Mouse (Mus musculus) megakaryocyte, embryonic 14.5 days (primary cell): ENCODE measurements around the gene Stradb. TPM values are rescaled to one million over a fixed set of nuclear protein-coding genes. Genes with fewer than 3 reads are reported as not detected.

Source experiments
- H3K27me3 ChIP-seq: replicated peaks from 2 replicates; pipeline ENCODE3; 2012; ENCODE audit warnings: inconsistent platforms
- H3K36me3 ChIP-seq: replicated peaks from 2 replicates; pipeline ENCODE3; 2012; ENCODE audit warnings: low read length, inconsistent platforms, mixed read lengths
- H3K4me1 ChIP-seq: 2 replicates; pipeline ENCODE4 v1.6.1; 2012; ENCODE audit warnings: inconsistent platforms
- H3K4me3 ChIP-seq: replicated peaks from 2 replicates; pipeline ENCODE3; 2012; ENCODE audit warnings: moderate library complexity, mild to moderate bottlenecking, inconsistent platforms
- H3K9me3 ChIP-seq: 2 replicates; pipeline ENCODE4 v1.6.1; 2012; ENCODE audit warnings: inconsistent platforms
- FLI1 ChIP-seq: IDR thresholded peaks from 2 replicates; pipeline ENCODE4 v1.6.1; 2012; ENCODE audit warnings: low read length, inconsistent platforms, mixed read lengths
- GATA1 ChIP-seq: IDR thresholded peaks from 3 replicates; pipeline ENCODE4 v1.6.1; 2012; ENCODE audit warnings: mixed read lengths, low read length, inconsistent platforms, borderline replicate concordance
- polyA plus RNA-seq: library from polyadenylated mRNA; stranded (reverse); fragments of >175 nt; gene quantifications from 2 replicates; pipeline ENCODE4 v1.2.3, GENCODE M21; 2012; ENCODE audit warnings: low replicate concordance; ENCODE audit not compliant: insufficient read depth

Gene Stradb
- polyA plus RNA-seq = 5.1 and 8.0 TPM in 2 replicates

DNA sequence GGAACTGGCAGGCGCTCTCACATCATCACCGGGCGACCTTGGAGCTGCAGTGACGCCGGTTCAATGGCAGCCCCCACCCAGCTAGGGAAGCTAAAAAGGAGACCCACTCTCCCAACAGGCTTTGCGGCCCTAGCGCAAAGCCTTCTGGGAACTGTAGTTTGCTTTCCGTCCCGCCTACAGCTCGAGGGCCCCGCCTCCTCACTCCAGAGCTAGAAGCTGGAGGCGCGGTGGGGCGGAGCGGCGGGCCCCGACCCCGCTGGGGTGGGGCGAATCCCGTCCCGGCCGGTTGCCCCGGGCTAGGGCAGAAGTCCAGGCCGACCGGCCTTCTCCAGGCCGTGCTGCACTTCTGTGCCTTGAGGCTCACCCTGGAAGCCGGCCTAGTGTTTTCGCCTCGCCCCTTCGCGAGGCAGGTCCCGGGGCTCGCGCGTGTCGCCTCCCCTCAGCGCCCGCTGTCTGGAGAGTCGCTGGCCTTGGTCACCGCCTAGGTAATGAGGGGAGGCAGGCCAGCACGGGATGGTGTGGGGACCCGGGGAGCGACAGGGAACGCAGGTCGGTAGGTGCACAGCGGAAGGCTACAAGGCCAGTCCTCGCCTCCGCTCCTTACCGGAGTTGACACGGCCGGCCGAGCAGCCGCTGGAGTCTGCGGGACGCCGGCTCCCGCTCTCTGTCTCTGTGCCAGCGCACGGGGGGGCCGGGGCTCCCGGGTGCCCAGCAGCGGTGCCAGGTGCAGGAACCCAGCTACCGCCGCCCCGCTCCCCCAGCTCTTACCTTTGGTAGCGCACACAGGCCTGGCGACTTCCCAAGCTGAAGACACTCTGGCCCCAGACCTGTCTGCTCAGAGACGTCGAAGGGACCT is at the start of gene Stradb, which contains the start of gene Trak2:
Gene Stradb, plus strand, starts transcription at position 157 of the 856 bp plus-strand sequence.
Gene Trak2, minus strand, starts transcription at position 65 of the 856 bp plus-strand sequence.
- no peak for TF ChIP-seq GATA1
- no peak for TF ChIP-seq FLI1
- H3K4me3 ChIP-seq = peak within 1 kb of the TSS; percentile 92
- H3K4me1 ChIP-seq = peaks cover 54% of the 10 kb centered on the region
- H3K27me3 ChIP-seq = no peaks in the 10 kb centered on the region
- no peaks in the 10 kb centered on the region for H3K9me3 ChIP-seq
- peaks cover 30% of the 10 kb centered on the region for H3K36me3 ChIP-seq

GRCm38 (mm10) chr1:58926664-58927063 is 46.7 kb upstream of the Stradb start:
- peaks cover 48% of the 10 kb centered on the region for H3K36me3 ChIP-seq
- TF ChIP-seq GATA1 = no peak
- TF ChIP-seq FLI1 = no peak
- H3K9me3 ChIP-seq = no peaks in the 10 kb centered on the region
- H3K4me1 ChIP-seq = no peaks in the 10 kb centered on the region
- H3K4me3 ChIP-seq = no peak overlapping the region
- no peaks in the 10 kb centered on the region for H3K27me3 ChIP-seq

- Histone ChIP-seq H3K27me3 (no peaks in the 10 kb centered on the region), H3K36me3 (peaks cover 28% of the 10 kb centered on the region), H3K4me1 (peaks cover 4% of the 10 kb centered on the region; the same call in 1 of the 2 replicates), H3K9me3 (0 out of 2 replicates have a peak, but pooled peaks cover 3% of the 10 kb centered on the region), H3K4me3 (no peak overlapping the region)
- TF ChIP-seq FLI1 (no peak), GATA1 (no peak)
Observed at GRCm38 (mm10) chr1:58936746-58937605, 36.3 kb upstream of the Stradb start.

DNA sequence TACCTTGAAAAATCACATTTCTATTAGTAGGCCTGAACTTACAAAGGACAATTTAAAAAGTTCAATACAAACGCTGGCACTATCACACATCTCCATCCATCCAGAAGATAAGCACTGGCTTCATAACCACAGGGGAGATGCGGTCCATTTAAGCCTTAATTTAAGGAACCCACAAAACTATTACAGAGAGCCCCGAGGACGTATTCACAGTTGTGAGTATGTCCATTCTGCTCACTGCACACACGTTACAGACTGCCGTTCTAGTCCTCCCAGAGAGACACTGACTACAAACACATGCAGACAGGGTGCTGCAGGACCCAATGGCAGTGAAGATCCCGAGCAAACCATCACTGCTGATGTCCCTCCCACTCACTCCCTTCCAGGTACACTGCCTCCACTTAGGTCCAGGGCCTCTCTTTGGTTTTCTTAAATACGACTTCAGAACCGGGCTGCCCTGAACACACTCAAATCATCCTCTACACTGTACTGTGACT is 35.7 kb upstream of the Stradb start:
- Histone ChIP-seq H3K9me3 (0 out of 2 replicates have a peak, but pooled peaks cover 3% of the 10 kb centered on the region), H3K36me3 (peaks cover 28% of the 10 kb centered on the region), H3K4me1 (peaks cover 4% of the 10 kb centered on the region; the same call in 1 of the 2 replicates), H3K27me3 (no peaks in the 10 kb centered on the region), H3K4me3 (no peak overlapping the region)
- TF ChIP-seq FLI1 = no peak
- TF ChIP-seq GATA1 = no peak

DNA sequence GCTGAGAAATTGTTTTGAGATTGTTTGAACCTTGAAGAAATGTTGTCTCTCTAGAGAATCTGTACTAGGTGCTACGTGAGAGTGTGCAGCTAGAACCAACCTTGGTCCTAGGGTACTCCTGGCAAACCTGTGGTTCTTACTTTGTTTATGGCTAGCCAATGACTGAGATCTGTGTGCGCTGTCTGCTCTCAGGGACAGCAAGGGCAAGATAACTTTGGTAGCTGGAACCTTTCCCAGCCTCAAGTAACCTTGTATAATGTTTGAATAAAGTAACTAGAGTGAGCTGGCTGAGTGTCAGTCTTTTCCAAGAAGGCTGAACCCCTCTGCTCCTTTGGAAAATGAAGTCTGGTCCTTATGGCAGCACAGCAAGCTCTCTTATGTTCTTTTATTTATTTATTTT is 27.8 kb upstream of the Stradb start:
- H3K4me1 ChIP-seq = peaks cover 27% of the 10 kb centered on the region
- peaks cover 36% of the 10 kb centered on the region for H3K36me3 ChIP-seq
- no peaks in the 10 kb centered on the region for H3K27me3 ChIP-seq
- no peak overlapping the region for H3K4me3 ChIP-seq
- H3K9me3 ChIP-seq = 0 out of 2 replicates have a peak, but pooled peaks cover 1% of the 10 kb centered on the region
- no peak for TF ChIP-seq FLI1
- TF ChIP-seq GATA1 = no peak

DNA sequence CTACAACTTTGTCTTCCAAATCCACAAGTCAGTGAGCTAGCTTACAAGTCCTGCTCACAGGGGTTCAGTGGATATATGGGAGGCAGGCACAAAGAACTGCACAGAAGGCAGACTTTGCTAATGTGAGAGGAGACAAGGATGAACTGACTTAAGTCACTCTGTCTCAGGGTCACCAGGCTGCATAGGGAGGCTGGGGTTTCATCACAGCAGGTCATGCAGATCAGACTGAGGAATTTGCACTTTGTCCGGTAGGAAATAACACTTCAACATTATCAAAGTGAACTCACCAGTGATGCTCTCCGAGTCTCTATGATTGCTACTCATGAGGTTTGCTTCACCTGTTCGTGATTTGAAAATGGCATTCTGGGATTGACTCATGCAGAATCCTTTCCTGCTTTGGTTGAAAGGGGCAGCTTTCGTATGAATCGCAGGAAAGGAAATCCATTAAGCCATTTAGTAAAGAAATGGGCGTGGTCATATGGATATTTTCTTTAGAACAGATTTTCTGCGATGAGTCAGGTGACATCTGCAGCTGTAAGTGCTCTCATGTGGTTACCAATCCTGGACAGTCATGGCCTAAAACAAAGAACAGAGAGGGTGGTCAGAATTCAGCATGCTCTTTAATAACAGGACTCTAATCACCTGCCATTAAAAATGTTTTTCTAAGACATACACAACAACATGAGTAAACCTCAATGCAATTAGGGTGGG is 27.2 kb upstream of the Stradb start:
- H3K9me3 ChIP-seq = no peaks in the 10 kb centered on the region
- no peak for TF ChIP-seq GATA1
- TF ChIP-seq FLI1 = no peak
- H3K27me3 ChIP-seq = no peaks in the 10 kb centered on the region
- peaks cover 36% of the 10 kb centered on the region for H3K36me3 ChIP-seq
- no peak overlapping the region for H3K4me3 ChIP-seq
- peaks cover 33% of the 10 kb centered on the region for H3K4me1 ChIP-seq

DNA sequence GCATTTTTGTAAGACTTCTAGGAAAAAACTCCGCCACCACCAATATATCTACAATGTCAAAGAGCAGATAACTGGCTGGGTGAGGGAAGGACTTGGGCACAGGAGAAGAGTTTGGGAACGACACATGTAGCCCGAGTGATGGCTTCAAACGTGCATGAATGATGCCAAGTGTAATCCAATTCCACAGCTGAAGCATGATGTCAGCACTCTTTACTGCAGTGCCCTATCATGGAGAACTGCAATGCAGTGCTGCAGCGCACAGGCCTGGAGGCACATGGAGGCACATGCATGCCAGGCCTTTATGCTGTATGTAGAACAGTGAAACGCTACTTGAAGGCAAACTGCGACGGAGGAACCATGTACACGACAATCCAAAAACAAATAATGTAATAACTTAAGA is 26.6 kb upstream of the Stradb start:
- peaks cover 36% of the 10 kb centered on the region for H3K36me3 ChIP-seq
- peaks cover 39% of the 10 kb centered on the region for H3K4me1 ChIP-seq
- H3K27me3 ChIP-seq = no peaks in the 10 kb centered on the region
- H3K9me3 ChIP-seq = no peaks in the 10 kb centered on the region
- TF ChIP-seq FLI1 = no peak
- TF ChIP-seq GATA1 = no peak
- peak overlapping the region; percentile 68 for H3K4me3 ChIP-seq

- Histone ChIP-seq H3K36me3 (peaks cover 39% of the 10 kb centered on the region), H3K9me3 (no peaks in the 10 kb centered on the region), H3K27me3 (no peaks in the 10 kb centered on the region), H3K4me1 (peaks cover 68% of the 10 kb centered on the region), H3K4me3 (no peak overlapping the region)
- TF ChIP-seq GATA1 = no peak
- no peak for TF ChIP-seq FLI1
Observed at GRCm38 (mm10) chr1:58949561-58950106, 23.7 kb upstream of the Stradb start.
